Mouse (Mus musculus) forebrain, embryonic 12.5 days (tissue): ENCODE results near the gene Ush2a. TPM values are rescaled to one million over a fixed set of nuclear protein-coding genes. Genes with fewer than 3 reads are reported as not detected.

Experiments
- ATAC-seq: fragments of 200-750 bp; cut with Nextera tagmentation; 2 replicates; pipeline ENCODE4 v1.8.0; 2017; ENCODE audit warnings: moderate TSS enrichment; ENCODE audit not compliant: low FRiP score
- H3K27ac ChIP-seq: fragments of 300-500 bp; sonication (generic); 2 replicates; pipeline ENCODE4 v1.5.1; 2016; ENCODE audit warnings: mild to moderate bottlenecking
- H3K27me3 ChIP-seq: fragments of 300-500 bp; sonication (generic); 2 replicates; pipeline ENCODE4 v1.6.1; 2016; ENCODE audit warnings: mild to moderate bottlenecking
- H3K36me3 ChIP-seq: fragments of 300-500 bp; sonication (generic); replicated peaks from 2 replicates; pipeline ENCODE4 v1.6.1; 2016; ENCODE audit warnings: mild to moderate bottlenecking
- H3K4me1 ChIP-seq: fragments of 300-500 bp; sonication (generic); 2 replicates; pipeline ENCODE4 v1.6.1; 2016
- H3K4me2 ChIP-seq: fragments of 300-500 bp; sonication (generic); 2 replicates; pipeline ENCODE4 v1.6.1; 2016; ENCODE audit warnings: mild to moderate bottlenecking, moderate library complexity
- H3K4me3 ChIP-seq: fragments of 300-500 bp; sonication (generic); replicated peaks from 2 replicates; pipeline ENCODE4 v1.5.1; 2016; ENCODE audit warnings: mild to moderate bottlenecking
- H3K9ac ChIP-seq: fragments of 300-500 bp; sonication (generic); 2 replicates; pipeline ENCODE4 v1.6.1; 2016; ENCODE audit warnings: mild to moderate bottlenecking
- H3K9me3 ChIP-seq: fragments of 300-500 bp; sonication (generic); 2 replicates; pipeline ENCODE4 v1.6.1; 2016
- WGBS: fragments of 180-500 bp; shearing (Covaris S2); methylation state at CpG from one replicate; pipeline ENCODE4 v1.1.7; 2016; 5-methylcytosine and 5-hydroxymethylcytosine counted together
- polyA plus RNA-seq: library from polyadenylated mRNA; unstranded; fragments of >200 nt; fragmentation: Nextera tagmentation; extraction: Ambion mirVana; gene quantifications from 2 replicates; pipeline ENCODE4 v1.2.1, GENCODE M21; 2016

Ush2a gene
- polyA plus RNA-seq, 1 experiment from 2014 or later: 0.13 TPM

DNA sequence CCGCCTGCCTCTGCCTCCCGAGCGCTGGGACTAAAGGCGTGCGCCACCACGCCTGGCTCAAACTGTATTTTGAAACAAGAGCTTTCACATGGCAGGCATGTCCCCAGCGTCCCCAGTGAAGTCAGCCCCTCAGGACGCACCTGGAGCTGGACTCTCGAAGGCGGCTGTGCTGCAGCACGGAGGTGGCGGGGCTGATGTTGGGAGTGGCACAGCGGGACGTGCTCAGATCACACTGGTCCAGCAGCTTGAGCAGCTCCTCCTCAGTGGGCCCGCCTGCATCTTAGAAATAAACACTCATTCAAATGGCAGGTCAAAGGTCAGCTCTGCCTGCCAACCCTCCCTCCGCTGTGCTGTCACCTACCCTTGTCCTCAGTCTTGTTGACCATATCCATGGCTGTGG is 712.1 kb downstream of the Ush2a start:
- no peak for ATAC-seq
- no peaks in the 10 kb centered on the region for H3K27me3 ChIP-seq
- no peak overlapping the region for H3K27ac ChIP-seq
- H3K4me3 ChIP-seq: no peak overlapping the region
- no peaks in the 10 kb centered on the region for H3K9me3 ChIP-seq
- WGBS: 92% methylated on average over 16 of the region's 16 CpGs
- no peaks in the 10 kb centered on the region for H3K4me1 ChIP-seq
- no peak overlapping the region for H3K4me2 ChIP-seq
- peaks cover 84% of the 10 kb centered on the region for H3K36me3 ChIP-seq
- no peak overlapping the region for H3K9ac ChIP-seq

DNA sequence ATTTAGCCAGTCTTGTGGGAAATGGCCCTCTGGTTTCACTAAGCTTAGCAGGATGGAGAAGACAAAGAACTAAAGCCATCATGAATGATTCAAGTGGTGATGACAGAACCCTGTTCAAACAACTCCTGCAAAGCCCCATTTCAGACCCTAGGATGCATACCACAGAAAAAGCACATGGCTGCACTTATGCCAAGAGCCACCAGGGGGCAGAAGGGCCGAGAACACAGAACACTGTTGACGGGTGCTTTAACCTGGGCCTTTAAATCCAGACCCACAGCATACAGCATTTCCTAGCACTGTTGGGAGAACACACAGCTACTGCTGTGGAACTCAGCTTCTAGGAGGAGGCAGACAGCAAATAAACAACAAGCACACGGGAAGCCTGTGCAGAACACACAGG is 718.2 kb downstream of the Ush2a start:
- ATAC-seq: 0 out of 2 replicates have a peak, but pooled peaks have one; percentile 53
- H3K27ac ChIP-seq: no peak overlapping the region
- H3K36me3 ChIP-seq: peaks cover 75% of the 10 kb centered on the region
- H3K9me3 ChIP-seq: no peaks in the 10 kb centered on the region
- no peak overlapping the region for H3K4me3 ChIP-seq
- no peak overlapping the region for H3K4me2 ChIP-seq
- no peaks in the 10 kb centered on the region for H3K4me1 ChIP-seq
- no peaks in the 10 kb centered on the region for H3K27me3 ChIP-seq
- 23% methylated on average over 3 of the region's 3 CpGs for WGBS
- H3K9ac ChIP-seq: no peak overlapping the region

GRCm38 (mm10) chr1:188993218-188993617 is 731.4 kb downstream of the Ush2a start:
- H3K36me3 ChIP-seq: peaks cover 65% of the 10 kb centered on the region
- H3K4me2 ChIP-seq: no peak overlapping the region
- H3K4me3 ChIP-seq: no peak overlapping the region
- H3K9ac ChIP-seq: no peak overlapping the region
- no peaks in the 10 kb centered on the region for H3K27me3 ChIP-seq
- no peaks in the 10 kb centered on the region for H3K9me3 ChIP-seq
- ATAC-seq: no peak
- WGBS: 51% methylated on average over 4 of the region's 4 CpGs
- H3K27ac ChIP-seq: no peak overlapping the region
- no peaks in the 10 kb centered on the region for H3K4me1 ChIP-seq

GRCm38 (mm10) chr1:188997921-188998320 is 736.1 kb downstream of the Ush2a start:
- ATAC-seq: no peak
- peaks cover 55% of the 10 kb centered on the region for H3K36me3 ChIP-seq

DNA sequence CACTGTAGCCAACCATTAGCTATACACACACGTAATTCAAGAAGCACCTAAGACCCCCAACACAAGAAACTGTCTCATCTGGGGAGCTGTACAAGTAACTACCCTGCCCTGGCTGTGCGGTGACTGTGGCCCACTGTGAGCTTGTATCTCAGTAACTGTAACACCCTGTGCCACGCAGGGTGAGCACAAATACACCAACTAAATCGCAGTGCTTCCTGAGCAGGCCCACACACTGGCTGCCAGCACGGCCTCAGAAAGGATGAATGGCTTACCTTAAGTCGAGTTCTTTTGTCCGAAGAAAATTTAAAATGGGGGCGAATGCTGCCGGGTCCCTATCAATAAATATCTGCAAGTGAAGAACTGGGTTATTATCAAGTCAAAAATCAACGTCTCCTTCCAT is 738.2 kb downstream of the Ush2a start:
- H3K27me3 ChIP-seq: no peaks in the 10 kb centered on the region

More at GRCm38 (mm10) chr1:188997921-188998320, 736.1 kb downstream of the Ush2a start:
- no peaks in the 10 kb centered on the region for H3K4me1 ChIP-seq
- no peak overlapping the region for H3K4me2 ChIP-seq
- H3K27me3 ChIP-seq: no peaks in the 10 kb centered on the region
- H3K9me3 ChIP-seq: no peaks in the 10 kb centered on the region
- H3K9ac ChIP-seq: no peak overlapping the region
- WGBS: 92% methylated on average over 3 of the region's 3 CpGs
- H3K27ac ChIP-seq: no peak overlapping the region
- H3K4me3 ChIP-seq: no peak overlapping the region

GRCm38 (mm10) chr1:189001815-189002214 is 740.0 kb downstream of the Ush2a start:
- no peak for ATAC-seq
- no peak overlapping the region for H3K27ac ChIP-seq
- H3K4me2 ChIP-seq: no peak overlapping the region
- H3K4me1 ChIP-seq: peaks cover 22% of the 10 kb centered on the region
- 92% methylated on average over 12 of the region's 12 CpGs for WGBS
- no peaks in the 10 kb centered on the region for H3K9me3 ChIP-seq
- H3K9ac ChIP-seq: no peak overlapping the region
- no peak overlapping the region for H3K4me3 ChIP-seq
- H3K27me3 ChIP-seq: no peaks in the 10 kb centered on the region
- peaks cover 30% of the 10 kb centered on the region for H3K36me3 ChIP-seq

More for the DNA sequence above, 738.2 kb downstream of the Ush2a start:
- Histone ChIP-seq H3K4me1 (peaks cover 7% of the 10 kb centered on the region; the same call in 1 of the 2 replicates), H3K4me3 (no peak overlapping the region), H3K9me3 (no peaks in the 10 kb centered on the region), H3K36me3 (peaks cover 48% of the 10 kb centered on the region), H3K27ac (no peak overlapping the region), H3K9ac (no peak overlapping the region), H3K4me2 (no peak overlapping the region)
- 85% methylated on average over 10 of the region's 10 CpGs for WGBS
- ATAC-seq: no peak

DNA sequence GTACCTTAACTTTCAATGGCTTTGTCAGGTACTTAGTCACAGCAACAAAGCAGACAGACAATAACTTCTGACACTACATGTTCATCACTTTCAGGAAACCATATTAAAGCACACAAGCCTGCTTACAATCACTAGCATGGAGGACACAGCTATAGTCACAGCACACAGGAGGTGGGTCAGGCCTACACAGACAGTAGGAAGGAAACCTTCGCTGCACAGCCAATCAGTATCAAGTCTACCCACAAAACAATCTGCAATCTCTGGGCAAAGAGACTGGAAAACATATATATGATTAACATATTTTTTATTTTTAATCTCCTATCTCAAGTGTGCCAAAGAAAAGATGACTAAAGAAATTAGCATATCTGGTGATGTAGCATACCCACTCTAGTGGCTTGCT is 743.0 kb downstream of the Ush2a start:
- no peak overlapping the region for H3K4me2 ChIP-seq
- no peak for ATAC-seq
- 97% methylated on average over 1 of the region's 1 CpGs for WGBS

DNA sequence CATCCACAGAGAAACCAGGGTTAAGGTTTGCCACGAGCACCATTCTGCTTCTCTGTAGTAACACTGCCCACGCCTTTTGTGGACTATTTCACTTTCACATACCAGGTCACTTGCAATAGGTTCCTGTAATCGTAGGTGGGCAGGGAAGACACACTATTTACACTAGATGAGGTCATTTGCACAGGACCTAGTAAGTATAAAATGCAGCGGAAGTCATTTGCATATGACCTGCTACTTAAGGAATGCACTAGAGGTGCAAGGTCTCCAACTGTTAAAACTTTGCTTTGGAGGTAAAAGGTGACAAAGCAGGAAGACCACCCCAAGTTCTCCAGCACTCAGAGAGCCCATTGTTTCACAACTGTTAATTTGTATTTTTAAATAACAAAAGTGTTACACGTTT is 744.4 kb downstream of the Ush2a start:
- H3K9ac ChIP-seq: no peak overlapping the region
- ATAC-seq: no peak
- H3K4me1 ChIP-seq: peaks cover 26% of the 10 kb centered on the region
- H3K4me3 ChIP-seq: peak overlapping the region; percentile 99
- no peaks in the 10 kb centered on the region; the same call in 1 of the 2 replicates for H3K36me3 ChIP-seq
- H3K4me2 ChIP-seq: peak overlapping the region; percentile 99
- no peaks in the 10 kb centered on the region for H3K9me3 ChIP-seq
- H3K27me3 ChIP-seq: no peaks in the 10 kb centered on the region
- no peak overlapping the region for H3K27ac ChIP-seq
- 73% methylated on average over 5 of the region's 5 CpGs for WGBS

More for the DNA sequence above, 743.0 kb downstream of the Ush2a start:
- no peaks in the 10 kb centered on the region for H3K9me3 ChIP-seq
- H3K27ac ChIP-seq: no peak overlapping the region
- peaks cover 8% of the 10 kb centered on the region for H3K36me3 ChIP-seq
- no peak overlapping the region for H3K4me3 ChIP-seq
- no peak overlapping the region for H3K9ac ChIP-seq
- H3K4me1 ChIP-seq: peaks cover 26% of the 10 kb centered on the region
- H3K27me3 ChIP-seq: no peaks in the 10 kb centered on the region

DNA sequence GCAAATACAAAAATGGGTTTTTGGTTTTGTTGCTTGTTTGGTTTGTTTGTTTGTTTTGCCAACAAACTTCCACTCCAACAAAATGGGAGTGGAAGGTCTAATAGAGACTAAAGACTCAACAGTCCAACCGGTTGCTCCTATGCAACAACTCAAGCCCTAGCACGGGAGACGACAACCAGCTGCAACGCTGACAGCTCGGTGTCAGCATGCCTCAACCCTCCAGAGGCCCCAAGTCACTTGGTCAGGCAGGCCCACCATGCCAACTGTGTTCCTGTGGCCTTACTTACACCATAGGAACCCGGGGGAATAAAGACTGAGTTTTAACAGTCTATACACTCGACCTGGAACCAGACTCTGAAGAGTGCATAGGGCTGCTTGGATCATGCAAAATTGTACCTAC is 745.0 kb downstream of the Ush2a start:
- no peak for ATAC-seq
- Histone ChIP-seq H3K36me3 (no peaks in the 10 kb centered on the region; the same call in 1 of the 2 replicates), H3K9me3 (no peaks in the 10 kb centered on the region), H3K4me2 (peak overlapping the region; percentile 99), H3K4me3 (peak overlapping the region; percentile 99), H3K27ac (no peak overlapping the region), H3K4me1 (peaks cover 26% of the 10 kb centered on the region), H3K27me3 (0 out of 2 replicates have a peak, but pooled peaks cover 2% of the 10 kb centered on the region), H3K9ac (peak overlapping the region; percentile 91)
- 5% methylated on average over 7 of the region's 7 CpGs for WGBS

DNA sequence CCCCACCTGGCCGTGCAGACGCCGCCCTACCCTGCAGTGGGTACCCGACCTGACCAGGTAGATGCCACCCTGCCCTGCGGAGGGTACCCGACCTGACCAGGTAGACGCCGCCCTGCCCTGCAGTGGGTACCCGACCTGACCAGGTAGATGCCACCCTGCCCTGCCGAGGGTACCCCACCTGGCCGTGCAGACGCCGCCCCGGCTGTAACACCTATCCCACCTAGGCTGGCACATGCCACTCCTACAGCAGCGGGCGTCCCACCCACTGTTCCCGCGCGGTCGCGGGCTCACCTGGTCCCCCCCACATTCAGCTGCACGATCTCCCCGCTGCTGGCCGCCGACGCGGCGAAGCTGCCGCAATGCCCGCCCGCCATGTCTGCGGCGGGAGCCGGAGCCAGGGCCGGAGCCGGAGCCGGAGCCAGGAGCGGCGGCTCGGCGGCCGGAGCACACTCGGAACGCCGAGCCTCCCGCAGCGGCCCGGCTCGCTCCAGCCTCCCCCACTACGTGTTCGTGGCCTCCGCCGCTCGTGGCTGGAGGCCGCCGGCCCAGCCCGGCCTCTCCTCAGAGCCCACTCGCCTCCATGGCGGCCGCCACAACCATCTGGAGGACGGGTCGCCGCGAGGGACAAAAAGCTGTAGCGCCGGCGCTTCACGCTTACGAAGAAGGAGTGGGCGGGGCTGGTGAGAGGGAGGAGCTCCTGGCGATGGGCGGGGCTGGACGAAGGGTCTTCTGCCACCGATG is 745.6 kb downstream of the Ush2a start, which contains the start of gene Kctd3:
Gene Kctd3, minus strand, starts transcription at position 603 of the 741 bp plus-strand sequence.
- ATAC-seq: peak; percentile 93
- Histone ChIP-seq H3K36me3 (no peaks in the 10 kb centered on the region; the same call in 1 of the 2 replicates), H3K27me3 (peaks cover 5% of the 10 kb centered on the region; the same call in 1 of the 2 replicates), H3K9me3 (no peaks in the 10 kb centered on the region), H3K4me1 (peaks cover 26% of the 10 kb centered on the region), H3K4me2 (peak within 1 kb of the TSS; percentile 99), H3K27ac (peak within 1 kb of the TSS; percentile 78), H3K4me3 (peak within 1 kb of the TSS; percentile 99), H3K9ac (peak within 1 kb of the TSS; percentile 91)
- WGBS: under 1% methylated on average over 64 of the region's 74 CpGs

GRCm38 (mm10) chr1:189007980-189008324 is 746.1 kb downstream of the Ush2a start:
- no peak; the same call in 1 of the 2 replicates for ATAC-seq
- 49% methylated on average over 7 of the region's 7 CpGs for WGBS

GRCm38 (mm10) chr1:189010671-189011070 is 748.8 kb downstream of the Ush2a start:
- Histone ChIP-seq H3K9ac (no peak overlapping the region), H3K36me3 (no peaks in the 10 kb centered on the region), H3K4me2 (no peak overlapping the region), H3K9me3 (no peaks in the 10 kb centered on the region), H3K27ac (no peak overlapping the region), H3K4me3 (no peak overlapping the region), H3K4me1 (peaks cover 27% of the 10 kb centered on the region), H3K27me3 (peaks cover 31% of the 10 kb centered on the region)
- ATAC-seq: no peak
- 86% methylated on average over 4 of the region's 4 CpGs for WGBS

More at GRCm38 (mm10) chr1:189007980-189008324, 746.1 kb downstream of the Ush2a start:
- Histone ChIP-seq H3K36me3 (no peaks in the 10 kb centered on the region; the same call in 1 of the 2 replicates), H3K4me2 (peak overlapping the region; percentile 29), H3K9ac (no peak overlapping the region), H3K27me3 (peaks cover 11% of the 10 kb centered on the region), H3K4me3 (peak overlapping the region; percentile 99), H3K9me3 (no peaks in the 10 kb centered on the region), H3K27ac (no peak overlapping the region), H3K4me1 (peaks cover 26% of the 10 kb centered on the region)
